Mouse (Mus musculus) brain, embryonic 14.5 days (tissue): ENCODE results near the gene Kcnh1.

Experiments used
- CTCF ChIP-seq: fragments of 200-500 bp; IDR thresholded peaks from 2 replicates; pipeline ENCODE4 v1.5.1; 2012; ENCODE audit warnings: inconsistent platforms, mild to moderate bottlenecking, moderate library complexity, borderline replicate concordance; ENCODE audit not compliant: insufficient read depth, insufficient read length; ENCODE audit errors: extremely low read depth
- POLR2A ChIP-seq: fragments of 200-500 bp; IDR thresholded peaks from 2 replicates; pipeline ENCODE4 v1.6.1; 2012; ENCODE audit warnings: mild to moderate bottlenecking, inconsistent platforms, borderline replicate concordance; ENCODE audit not compliant: poor library complexity, insufficient read depth, insufficient read length, severe bottlenecking; ENCODE audit errors: extremely low read depth

- TF ChIP-seq CTCF (no peak), POLR2A (no peak)
These were observed 261.1 kb downstream of the Kcnh1 start for GRCm38 (mm10) chr1:192451722-192452121.
